Mouse (Mus musculus) stomach, postnatal 0 days (tissue): ENCODE measurements around the gene Dlg2. TPM values are rescaled to one million over a fixed set of nuclear protein-coding genes. Genes with fewer than 3 reads are reported as not detected.

Experiments
- ATAC-seq: fragments of 200-750 bp; cut with Nextera tagmentation; 2 replicates; pipeline ENCODE4 v1.8.0; 2017; ENCODE audit not compliant: low FRiP score, low TSS enrichment
- DNase-seq: peaks from one replicate; pipeline ENCODE4 v3.0.0-alpha.2; 2016; ENCODE audit warnings: low spot score
- H3K27ac ChIP-seq: fragments of 300-500 bp; sonication (generic); replicated peaks from 2 replicates; pipeline ENCODE4 v1.5.1; 2014; ENCODE audit warnings: mild to moderate bottlenecking, control low read depth
- H3K27me3 ChIP-seq: fragments of 300-500 bp; sonication (generic); 2 replicates; pipeline ENCODE4 v1.6.1; 2014; ENCODE audit warnings: low read length; ENCODE audit not compliant: control insufficient read depth, insufficient read depth
- H3K36me3 ChIP-seq: fragments of 300-500 bp; sonication (generic); 2 replicates; pipeline ENCODE4 v1.6.1; 2014; ENCODE audit warnings: low read length, mixed read lengths; ENCODE audit not compliant: control insufficient read depth, insufficient read depth
- H3K4me1 ChIP-seq: fragments of 300-500 bp; sonication (generic); replicated peaks from 2 replicates; pipeline ENCODE4 v1.6.1; 2014; ENCODE audit warnings: antibody characterized with exemption; ENCODE audit not compliant: control insufficient read depth, insufficient read depth
- H3K4me2 ChIP-seq: fragments of 300-500 bp; sonication (generic); replicated peaks from 2 replicates; pipeline ENCODE4 v1.6.1; 2014; ENCODE audit warnings: low read depth, mild to moderate bottlenecking, control low read depth, moderate library complexity
- H3K4me3 ChIP-seq: fragments of 300-500 bp; sonication (generic); 2 replicates; pipeline ENCODE4 v1.5.1; 2014; ENCODE audit warnings: low read depth, low read length, control low read depth
- H3K9ac ChIP-seq: fragments of 300-500 bp; sonication (generic); 2 replicates; pipeline ENCODE4 v1.6.1; 2014; ENCODE audit warnings: mild to moderate bottlenecking, low read length, control low read depth, mixed read lengths
- H3K9me3 ChIP-seq: fragments of 300-500 bp; sonication (generic); 2 replicates; pipeline ENCODE4 v1.6.1; 2016; ENCODE audit warnings: low read length; ENCODE audit not compliant: control insufficient read depth
- CTCF ChIP-seq: IDR thresholded peaks from 2 replicates; pipeline ENCODE4 v1.5.1; 2016; ENCODE audit warnings: antibody characterized with exemption, low read depth, mild to moderate bottlenecking, moderate library complexity
- EP300 ChIP-seq: optimal IDR thresholded peaks from 2 replicates; pipeline ENCODE3; 2016; ENCODE audit warnings: antibody characterized with exemption
- WGBS: fragments of 180-500 bp; shearing (Covaris S2); extraction: QIAGEN DNeasy Blood & Tissue Kit; methylation state at CpG from one replicate; pipeline ENCODE4 v1.1.7; 2014; 5-methylcytosine and 5-hydroxymethylcytosine counted together
- polyA plus RNA-seq: library from polyadenylated mRNA; unstranded; fragments of >200 nt; fragmentation: Nextera tagmentation; extraction: Ambion mirVana; gene quantifications from 2 replicates; pipeline ENCODE4 v1.2.1, GENCODE M21; 2015

Gene Dlg2
- polyA plus RNA-seq, 1 experiment from 2014 or later: 12.8 TPM

GRCm38 (mm10) chr7:92308168-92308567 is 1831.7 kb downstream of the Dlg2 start:
- DNase-seq (no peak), ATAC-seq (no peak)
- Histone ChIP-seq H3K4me2 (no peak overlapping the region), H3K36me3 (no peaks in the 10 kb centered on the region), H3K9me3 (no peaks in the 10 kb centered on the region), H3K9ac (no peak overlapping the region), H3K27ac (no peak overlapping the region), H3K4me3 (no peak overlapping the region), H3K27me3 (no peaks in the 10 kb centered on the region), H3K4me1 (no peaks in the 10 kb centered on the region)
- TF ChIP-seq CTCF: no peak
- no peak for TF ChIP-seq EP300
- 49% methylated on average over 2 of the region's 2 CpGs for WGBS

- Histone ChIP-seq H3K27ac (no peak overlapping the region), H3K9ac (no peak overlapping the region), H3K4me1 (no peaks in the 10 kb centered on the region), H3K36me3 (no peaks in the 10 kb centered on the region), H3K4me2 (no peak overlapping the region), H3K27me3 (no peaks in the 10 kb centered on the region), H3K4me3 (no peak overlapping the region), H3K9me3 (no peaks in the 10 kb centered on the region)
- TF ChIP-seq EP300 (no peak), CTCF (no peak)
- WGBS: 56% methylated on average over 6 of the region's 6 CpGs
- ATAC-seq: no peak
- DNase-seq: no peak
Measured at GRCm38 (mm10) chr7:92316389-92316788, 1839.9 kb downstream of the Dlg2 start.

GRCm38 (mm10) chr7:92319469-92319868 is 1843.0 kb downstream of the Dlg2 start:
- Histone ChIP-seq H3K9me3 (no peaks in the 10 kb centered on the region), H3K4me1 (no peaks in the 10 kb centered on the region), H3K4me3 (no peak overlapping the region), H3K27ac (no peak overlapping the region), H3K4me2 (no peak overlapping the region), H3K9ac (no peak overlapping the region), H3K36me3 (no peaks in the 10 kb centered on the region), H3K27me3 (no peaks in the 10 kb centered on the region)
- no peak for TF ChIP-seq CTCF
- no peak for TF ChIP-seq EP300
- ATAC-seq (no peak), DNase-seq (no peak)
- WGBS: 76% methylated on average over 1 of the region's 1 CpGs

GRCm38 (mm10) chr7:92320181-92320580 is 1843.7 kb downstream of the Dlg2 start:
- no peak for ATAC-seq
- no peak for DNase-seq
- Histone ChIP-seq H3K9ac (no peak overlapping the region), H3K4me3 (no peak overlapping the region), H3K9me3 (no peaks in the 10 kb centered on the region), H3K27ac (no peak overlapping the region), H3K4me2 (no peak overlapping the region), H3K4me1 (no peaks in the 10 kb centered on the region), H3K27me3 (no peaks in the 10 kb centered on the region), H3K36me3 (no peaks in the 10 kb centered on the region)
- TF ChIP-seq CTCF (no peak), EP300 (no peak)

GRCm38 (mm10) chr7:92321786-92322185 is 1845.3 kb downstream of the Dlg2 start:
- H3K9ac ChIP-seq: no peak overlapping the region
- no peak overlapping the region for H3K27ac ChIP-seq
- 67% methylated on average over 2 of the region's 2 CpGs for WGBS
- H3K36me3 ChIP-seq: no peaks in the 10 kb centered on the region
- TF ChIP-seq CTCF (no peak), EP300 (no peak)
- H3K27me3 ChIP-seq: no peaks in the 10 kb centered on the region
- H3K9me3 ChIP-seq: no peaks in the 10 kb centered on the region
- H3K4me1 ChIP-seq: no peaks in the 10 kb centered on the region
- no peak overlapping the region for H3K4me3 ChIP-seq
- DNase-seq (no peak), ATAC-seq (no peak)
- H3K4me2 ChIP-seq: no peak overlapping the region

GRCm38 (mm10) chr7:92322342-92323069 is 1846.0 kb downstream of the Dlg2 start:
- no peaks in the 10 kb centered on the region for H3K27me3 ChIP-seq
- H3K36me3 ChIP-seq: no peaks in the 10 kb centered on the region
- H3K4me3 ChIP-seq: no peak overlapping the region
- H3K4me2 ChIP-seq: no peak overlapping the region
- no peak overlapping the region for H3K27ac ChIP-seq
- H3K9ac ChIP-seq: no peak overlapping the region
- WGBS: 59% methylated on average over 13 of the region's 13 CpGs
- ATAC-seq: no peak
- no peaks in the 10 kb centered on the region for H3K4me1 ChIP-seq
- TF ChIP-seq EP300: no peak
- no peak for TF ChIP-seq CTCF
- no peaks in the 10 kb centered on the region for H3K9me3 ChIP-seq
- DNase-seq: no peak
